Mouse (Mus musculus): ENCODE measurements around the gene Slamf1. TPM values are rescaled to one million over a fixed set of nuclear protein-coding genes. Genes with fewer than 3 reads are reported as not detected.

The Slamf1 gene
- polyA plus RNA-seq, 1 experiment from 2014 or later: 0.20 TPM

DNA sequence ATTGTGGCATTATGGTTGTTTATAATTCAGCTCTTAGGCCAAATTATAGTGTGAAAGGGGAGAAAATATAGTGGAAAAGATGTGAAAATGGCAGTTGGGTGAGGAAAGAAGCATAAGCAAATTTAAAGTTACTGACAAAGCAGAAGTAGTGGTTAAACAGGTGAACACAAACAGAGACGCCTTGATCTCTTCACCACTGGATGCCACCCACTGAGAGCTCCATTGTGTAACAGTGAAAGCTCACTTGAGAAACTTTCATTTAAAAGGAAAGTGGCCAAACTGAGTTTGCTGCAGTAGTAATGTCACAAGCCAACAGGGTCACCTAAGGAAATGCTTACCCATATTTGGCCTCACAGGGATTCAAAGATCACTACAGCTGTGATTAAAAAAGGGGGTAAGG is 54.4 kb downstream of the Slamf1 start:
- no peaks in the 10 kb centered on the region for H3K27me3 ChIP-seq
- no peak overlapping the region for H3K27ac ChIP-seq
- no peak overlapping the region for H3K9ac ChIP-seq
- no peak overlapping the region for H3K4me3 ChIP-seq (replicated peaks)
- H3K9me3 ChIP-seq: no peaks in the 10 kb centered on the region
- no peaks in the 10 kb centered on the region for H3K36me3 ChIP-seq (replicated peaks)
- no peak for ATAC-seq (ENCODE audit: low FRiP score)
- 17% methylated on average over 1 of the region's 1 CpGs for WGBS
- no peak overlapping the region for H3K4me2 ChIP-seq
- H3K4me1 ChIP-seq: no peaks in the 10 kb centered on the region

DNA sequence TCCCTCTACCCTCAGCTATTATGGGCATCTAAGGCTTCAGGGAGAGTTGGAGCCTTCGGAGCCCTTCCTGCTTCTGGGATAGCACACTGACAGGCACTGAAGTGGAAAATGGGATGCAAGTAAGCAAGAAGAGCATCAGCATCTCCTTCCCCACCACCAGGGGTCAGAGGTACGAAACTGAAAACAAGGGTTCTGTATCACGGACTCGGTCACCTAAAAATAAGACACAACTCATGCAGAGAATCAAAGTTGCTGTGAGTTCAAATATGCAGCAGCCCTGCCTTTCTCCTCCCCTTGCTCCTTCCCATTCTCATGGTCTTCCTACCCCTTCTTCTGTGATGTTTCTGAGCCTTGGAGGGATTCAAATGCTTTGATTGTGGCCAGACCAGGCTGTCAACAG is 58.5 kb downstream of the Slamf1 start:
- H3K4me3 ChIP-seq (replicated peaks): no peak overlapping the region
- H3K4me1 ChIP-seq: no peaks in the 10 kb centered on the region
- H3K4me2 ChIP-seq: no peak overlapping the region
- no peak for ATAC-seq (ENCODE audit: low FRiP score)
- 37% methylated on average over 4 of the region's 4 CpGs for WGBS
- H3K9me3 ChIP-seq: no peaks in the 10 kb centered on the region
- no peaks in the 10 kb centered on the region for H3K36me3 ChIP-seq (replicated peaks)
- no peak overlapping the region for H3K27ac ChIP-seq
- H3K9ac ChIP-seq: no peak overlapping the region
- H3K27me3 ChIP-seq: no peaks in the 10 kb centered on the region

- no peaks in the 10 kb centered on the region for H3K9me3 ChIP-seq
- H3K27me3 ChIP-seq: no peaks in the 10 kb centered on the region
- H3K4me3 ChIP-seq (replicated peaks): no peak overlapping the region
- H3K4me1 ChIP-seq: no peaks in the 10 kb centered on the region
- H3K36me3 ChIP-seq (replicated peaks): no peaks in the 10 kb centered on the region
- no peak for ATAC-seq (ENCODE audit: low FRiP score)
- H3K9ac ChIP-seq: no peak overlapping the region
- no peak overlapping the region for H3K27ac ChIP-seq
- H3K4me2 ChIP-seq: no peak overlapping the region
Measured at GRCm38 (mm10) chr1:171826164-171826563, 59.2 kb downstream of the Slamf1 start.

DNA sequence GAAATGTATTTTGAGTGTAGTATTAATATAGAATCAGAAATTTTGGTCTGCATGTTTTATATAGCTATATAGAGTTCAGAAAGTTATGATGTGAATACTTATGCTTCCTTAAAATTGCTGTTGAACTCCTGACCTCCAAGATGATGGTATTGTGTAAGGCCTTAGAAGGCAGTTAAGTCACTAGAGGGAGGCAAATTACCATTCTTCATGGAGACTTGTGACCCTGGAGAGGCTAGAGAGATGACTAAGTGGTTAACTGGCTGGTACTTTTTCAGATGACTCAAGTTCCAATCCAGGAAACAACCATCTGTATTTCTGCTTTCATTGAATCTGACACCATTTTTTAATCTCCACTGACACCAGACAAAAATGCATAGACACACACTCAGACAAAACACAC is 60.7 kb downstream of the Slamf1 start:
- H3K4me1 ChIP-seq: no peaks in the 10 kb centered on the region
- H3K9me3 ChIP-seq: no peaks in the 10 kb centered on the region
- no peaks in the 10 kb centered on the region for H3K27me3 ChIP-seq
- H3K36me3 ChIP-seq (replicated peaks): no peaks in the 10 kb centered on the region
- H3K4me2 ChIP-seq: no peak overlapping the region
- H3K4me3 ChIP-seq (replicated peaks): no peak overlapping the region
- ATAC-seq (ENCODE audit: low FRiP score): no peak
- no peak overlapping the region for H3K9ac ChIP-seq
- no peak overlapping the region for H3K27ac ChIP-seq

- WGBS: 90% methylated on average over 3 of the region's 3 CpGs
- Histone ChIP-seq H3K4me1 (no peaks in the 10 kb centered on the region), H3K4me2 (no peak within 1 kb of the TSS), H3K4me3 (replicated peaks) (no peak within 1 kb of the TSS), H3K36me3 (replicated peaks) (no peaks in the 10 kb centered on the region), H3K9me3 (no peaks in the 10 kb centered on the region), H3K9ac (no peak within 1 kb of the TSS), H3K27ac (no peak within 1 kb of the TSS), H3K27me3 (no peaks in the 10 kb centered on the region)
- no peak for ATAC-seq (ENCODE audit: low FRiP score)
Measured at GRCm38 (mm10) chr1:171839488-171839887, 72.6 kb downstream of the Slamf1 start, which contains the start of gene Cd84. Gene Cd84, plus strand, starts transcription at chr1:171839697.

DNA sequence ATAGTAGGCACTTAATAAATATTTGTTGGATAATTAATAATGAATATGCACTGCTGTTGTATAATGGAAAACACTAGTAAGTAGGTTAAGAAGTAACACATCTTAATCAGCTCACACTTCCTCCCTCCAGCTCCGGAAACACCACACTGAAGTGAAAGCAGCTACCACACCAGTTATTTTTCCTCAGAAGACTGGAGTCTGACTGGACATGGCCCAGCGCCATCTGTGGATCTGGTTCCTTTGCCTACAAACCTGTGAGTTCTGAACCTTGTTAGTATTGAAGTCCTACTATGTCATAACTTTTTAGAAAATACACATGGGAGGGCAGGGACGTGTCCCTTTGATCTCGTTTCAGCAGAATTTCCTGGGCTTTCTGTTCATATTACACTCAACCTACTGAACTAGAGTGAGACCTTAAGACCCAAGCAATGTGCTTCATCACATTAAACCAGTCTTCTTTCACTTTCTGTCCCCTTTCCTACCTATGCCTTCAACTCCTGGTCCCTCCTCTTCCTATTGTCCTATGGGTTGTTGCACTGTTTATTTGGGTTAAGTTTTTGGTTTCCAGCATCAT is 73.6 kb downstream of the Slamf1 start:
- Histone ChIP-seq H3K4me1 (no peaks in the 10 kb centered on the region), H3K4me3 (replicated peaks) (no peak overlapping the region), H3K36me3 (replicated peaks) (no peaks in the 10 kb centered on the region), H3K9me3 (no peaks in the 10 kb centered on the region), H3K27me3 (no peaks in the 10 kb centered on the region), H3K27ac (no peak overlapping the region), H3K4me2 (no peak overlapping the region), H3K9ac (no peak overlapping the region)
- WGBS: 84% methylated on average over 4 of the region's 4 CpGs
- no peak for ATAC-seq (ENCODE audit: low FRiP score)

- WGBS: 76% methylated on average over 5 of the region's 5 CpGs
- no peak for ATAC-seq (ENCODE audit: low FRiP score)
- H3K4me2 ChIP-seq: no peak overlapping the region
- no peaks in the 10 kb centered on the region for H3K9me3 ChIP-seq
- no peak overlapping the region for H3K27ac ChIP-seq
- no peak overlapping the region for H3K4me3 ChIP-seq (replicated peaks)
- no peaks in the 10 kb centered on the region for H3K4me1 ChIP-seq
- H3K36me3 ChIP-seq (replicated peaks): no peaks in the 10 kb centered on the region
- H3K27me3 ChIP-seq: no peaks in the 10 kb centered on the region
- H3K9ac ChIP-seq: no peak overlapping the region
Measured at GRCm38 (mm10) chr1:171845035-171845754, 78.3 kb downstream of the Slamf1 start.

GRCm38 (mm10) chr1:171848201-171848600 is 81.3 kb downstream of the Slamf1 start:
- no peak for ATAC-seq (ENCODE audit: low FRiP score)
- Histone ChIP-seq H3K9ac (no peak overlapping the region), H3K27me3 (no peaks in the 10 kb centered on the region), H3K27ac (no peak overlapping the region), H3K9me3 (no peaks in the 10 kb centered on the region), H3K4me2 (no peak overlapping the region), H3K4me1 (no peaks in the 10 kb centered on the region), H3K4me3 (replicated peaks) (no peak overlapping the region), H3K36me3 (replicated peaks) (no peaks in the 10 kb centered on the region)

GRCm38 (mm10) chr1:171848757-171849156 is 81.8 kb downstream of the Slamf1 start:
- Histone ChIP-seq H3K4me1 (no peaks in the 10 kb centered on the region), H3K4me3 (replicated peaks) (no peak overlapping the region), H3K27me3 (no peaks in the 10 kb centered on the region), H3K9ac (no peak overlapping the region), H3K36me3 (replicated peaks) (no peaks in the 10 kb centered on the region), H3K4me2 (no peak overlapping the region), H3K27ac (no peak overlapping the region), H3K9me3 (no peaks in the 10 kb centered on the region)
- WGBS: 81% methylated on average over 4 of the region's 4 CpGs
- no peak for ATAC-seq (ENCODE audit: low FRiP score)

DNA sequence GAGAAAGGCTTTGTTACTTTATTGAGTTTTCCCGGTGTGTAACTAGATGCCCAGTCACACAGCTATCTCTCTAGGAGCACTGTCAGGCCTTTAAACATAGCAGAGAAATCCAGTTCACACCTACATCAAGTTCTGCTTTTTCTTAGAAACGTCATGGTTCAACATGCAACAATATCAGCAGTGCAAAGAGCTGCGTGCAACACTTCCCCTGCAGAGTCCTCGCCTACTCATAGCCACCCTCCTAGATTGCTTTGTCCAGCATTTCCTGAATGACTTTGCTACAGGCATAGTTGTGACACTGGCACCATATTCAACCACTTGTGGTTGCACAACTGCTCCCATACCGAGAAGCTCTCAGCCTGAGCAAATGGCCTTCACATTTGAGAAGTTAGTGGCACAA is 82.5 kb downstream of the Slamf1 start:
- Histone ChIP-seq H3K9me3 (no peaks in the 10 kb centered on the region), H3K4me3 (replicated peaks) (no peak overlapping the region), H3K27ac (no peak overlapping the region), H3K36me3 (replicated peaks) (no peaks in the 10 kb centered on the region), H3K27me3 (no peaks in the 10 kb centered on the region), H3K4me1 (no peaks in the 10 kb centered on the region), H3K9ac (no peak overlapping the region), H3K4me2 (no peak overlapping the region)
- ATAC-seq (ENCODE audit: low FRiP score): no peak
- 93% methylated on average over 5 of the region's 5 CpGs for WGBS

Other genes starting within 250 kb of the Slamf1 start
- not detected in 2 replicates for gene Itln1, start 231.8 kb upstream of the Slamf1 start, polyA plus RNA-seq (2016; fragmentation: Nextera tagmentation; extraction: Ambion mirVana)
- not detected in 2 replicates for gene Cd244a, start 207.9 kb upstream of the Slamf1 start, polyA plus RNA-seq (2016; fragmentation: Nextera tagmentation; extraction: Ambion mirVana)
- gene Ly9, start 159.7 kb upstream of the Slamf1 start, polyA plus RNA-seq (2016; fragmentation: Nextera tagmentation; extraction: Ambion mirVana): not detected in 2 replicates
- gene Slamf7, start 114.1 kb upstream of the Slamf1 start, polyA plus RNA-seq (2016; fragmentation: Nextera tagmentation; extraction: Ambion mirVana): not detected in 2 replicates
- gene Cd48, start 85.1 kb upstream of the Slamf1 start, polyA plus RNA-seq (2016; fragmentation: Nextera tagmentation; extraction: Ambion mirVana): 0.62 and 0.79 TPM in 2 replicates
- gene Cd84, start 72.6 kb downstream of the Slamf1 start, polyA plus RNA-seq (2016; fragmentation: Nextera tagmentation; extraction: Ambion mirVana): 0.32 and 0.52 TPM in 2 replicates
- not detected in 2 replicates for gene Gm10521, start 128.5 kb downstream of the Slamf1 start, polyA plus RNA-seq (2016; fragmentation: Nextera tagmentation; extraction: Ambion mirVana)
- gene Slamf6, start 150.4 kb downstream of the Slamf1 start, polyA plus RNA-seq (2016; fragmentation: Nextera tagmentation; extraction: Ambion mirVana): not detected in 2 replicates

Data from forebrain, embryonic 12.5 days (tissue).